Mouse (Mus musculus): ENCODE data around the gene Slc22a23. TPM values are rescaled to one million over a fixed set of nuclear protein-coding genes. Genes with fewer than 3 reads are reported as not detected.

The Slc22a23 gene
- total and polyA plus RNA-seq, 3 experiments = 0.47 to 1.3 (median 0.85) TPM

DNA sequence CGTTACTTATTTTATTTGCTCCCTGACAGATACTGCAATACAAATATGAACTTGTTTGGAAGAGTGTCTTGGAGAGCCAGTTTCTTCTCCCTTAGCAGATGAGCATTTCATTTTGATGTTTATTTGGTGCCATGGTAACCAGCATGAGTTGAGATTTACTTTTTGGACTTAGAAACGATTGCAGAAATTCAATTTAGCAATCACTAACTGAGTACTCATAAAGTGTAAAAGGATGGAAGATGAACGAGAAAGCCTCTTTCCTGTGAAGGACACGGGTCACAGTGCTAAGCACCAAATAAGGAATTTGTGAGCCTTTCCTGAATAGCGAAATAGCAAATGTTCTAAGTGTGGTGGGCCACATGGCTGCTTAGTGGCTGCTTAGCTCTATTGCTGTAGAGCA is 79.4 kb downstream of the Slc22a23 start:
- dilution Hi-C loops (cut with MboI; ENCODE audit: extremely low pct_ligation_motif_present, extremely low pct_unique_long_range_greater_than_20kb, low sequenced_read_pairs) (no loop called here), in situ Hi-C loops (cut with MboI; ENCODE audit: low pct_ligation_motif_present, low pct_unique_long_range_greater_than_20kb, low sequenced_read_pairs) (no loop called here)
- Histone ChIP-seq H3K9me3 (replicated peaks; ENCODE audit: low read length) (no peaks in the 10 kb centered on the region), H3K79me2 (replicated peaks; ENCODE audit: control insufficient read depth, extremely low read depth, insufficient read depth, poor library complexity, severe bottlenecking) (no peaks in the 10 kb centered on the region), H3K27me3 (replicated peaks) (no peaks in the 10 kb centered on the region), H3K36me3 (replicated peaks in 1 of 2; ENCODE audit: control insufficient read depth in 1 of 2, insufficient read depth in 1 of 2, low read length in 1 of 2) (no peaks in the 10 kb centered on the region), H3K27ac (ENCODE audit: insufficient read depth, low read depth) (no peak overlapping the region), H3K4me2 (ENCODE audit: insufficient read depth, low read depth, poor library complexity, severe bottlenecking) (no peak overlapping the region), H3K4me1 (ENCODE audit: control insufficient read depth in 1 of 2, insufficient read depth in 2 of 2) (peaks cover 0 to 4% of the 10 kb centered on the region in 2 experiments; a peak in 1 of 4 replicates), H3K4me3 (replicated peaks in 1 of 3; ENCODE audit: low read depth in 2 of 3, low read length in 2 of 3, poor library complexity in 1 of 3) (no peak overlapping the region), H3K9ac (ENCODE audit: insufficient read depth, low read depth) (no peak overlapping the region)
- TF ChIP-seq IRF4 (IDR thresholded peaks at IDR 0.05; ENCODE audit: low read depth, low read length) (no peak), POLR2AphosphoS2 (IDR thresholded peaks at IDR 0.05; ENCODE audit: low read depth, low read length) (no peak), CHD2 (IDR thresholded peaks at IDR 0.05; ENCODE audit: low read length) (no peak), ZMIZ1 (IDR thresholded peaks at IDR 0.05; ENCODE audit: low read depth, low read length) (no peak), KAT2A (IDR thresholded peaks at IDR 0.05; ENCODE audit: insufficient replicate concordance, low read length) (no peak), NELFE (IDR thresholded peaks at IDR 0.05; ENCODE audit: low read depth, low read length) (no peak), ZNF384 (IDR thresholded peaks at IDR 0.05; ENCODE audit: low read depth, low read length) (no peak), ZC3H11A (IDR thresholded peaks at IDR 0.05; ENCODE audit: low read depth, low read length) (no peak), SMC3 (IDR thresholded peaks at IDR 0.05; ENCODE audit: low read depth, low read length) (no peak), BHLHE40 (IDR thresholded peaks at IDR 0.05; ENCODE audit: low read depth, low read length) (no peak), ETS1 (conservative IDR thresholded peaks at IDR 0.05; ENCODE audit: low read depth, low read length) (no peak), HCFC1 (IDR thresholded peaks at IDR 0.05; ENCODE audit: low read depth, low read length) (no peak)
- DNase-seq (ENCODE audit: extremely low read depth) = no peak

- Histone ChIP-seq H3K79me2 (replicated peaks; ENCODE audit: control insufficient read depth, extremely low read depth, insufficient read depth, poor library complexity, severe bottlenecking) (no peaks in the 10 kb centered on the region), H3K4me2 (ENCODE audit: insufficient read depth, low read depth, poor library complexity, severe bottlenecking) (no peak overlapping the region), H3K9me3 (replicated peaks; ENCODE audit: low read length) (no peaks in the 10 kb centered on the region), H3K27me3 (replicated peaks) (no peaks in the 10 kb centered on the region), H3K9ac (ENCODE audit: insufficient read depth, low read depth) (no peak overlapping the region), H3K27ac (ENCODE audit: insufficient read depth, low read depth) (no peak overlapping the region), H3K36me3 (replicated peaks in 1 of 2; ENCODE audit: control insufficient read depth in 1 of 2, insufficient read depth in 1 of 2, low read length in 1 of 2) (no peaks in the 10 kb centered on the region), H3K4me3 (replicated peaks in 1 of 3; ENCODE audit: low read depth in 2 of 3, low read length in 2 of 3, poor library complexity in 1 of 3) (no peak overlapping the region), H3K4me1 (ENCODE audit: control insufficient read depth in 1 of 2, insufficient read depth in 2 of 2) (peaks cover 0 to 4% of the 10 kb centered on the region in 2 experiments; a peak in 1 of 4 replicates)
- DNase-seq (ENCODE audit: extremely low read depth) = no peak
- dilution Hi-C loops (cut with MboI; ENCODE audit: extremely low pct_ligation_motif_present, extremely low pct_unique_long_range_greater_than_20kb, low sequenced_read_pairs) = no loop called here
- TF ChIP-seq UBTF (IDR thresholded peaks at IDR 0.05; ENCODE audit: low read depth, low read length) (no peak), MXI1 (IDR thresholded peaks at IDR 0.05; ENCODE audit: low read depth, low read length) (no peak), USF2 (conservative IDR thresholded peaks at IDR 0.05; ENCODE audit: low read depth, low read length) (no peak), MAX (IDR thresholded peaks at IDR 0.05; ENCODE audit: low read length) (no peak), RAD21 (IDR thresholded peaks at IDR 0.05; ENCODE audit: low read depth, low read length) (no peak), TCF12 (IDR thresholded peaks at IDR 0.05; ENCODE audit: low read depth, low read length) (no peak), RCOR1 (conservative IDR thresholded peaks at IDR 0.05; ENCODE audit: low read depth, low read length) (no peak), JUND (conservative IDR thresholded peaks at IDR 0.05; ENCODE audit: low read depth, low read length) (no peak), POLR2AphosphoS2 (IDR thresholded peaks at IDR 0.05; ENCODE audit: low read depth, low read length) (no peak), PAX5 (IDR thresholded peaks at IDR 0.05; ENCODE audit: low read length) (no peak), CHD2 (IDR thresholded peaks at IDR 0.05; ENCODE audit: low read length) (no peak), SIN3A (IDR thresholded peaks at IDR 0.05; ENCODE audit: low read length) (no peak), ELF1 (IDR thresholded peaks at IDR 0.05; ENCODE audit: low read depth, low read length) (no peak), ZC3H11A (IDR thresholded peaks at IDR 0.05; ENCODE audit: low read depth, low read length) (no peak), GABPA (IDR thresholded peaks at IDR 0.05; ENCODE audit: insufficient replicate concordance, low read depth, low read length) (no peak), JUN (IDR thresholded peaks at IDR 0.05; ENCODE audit: insufficient read depth, low read depth, low read length) (no peak), MYC (IDR thresholded peaks at IDR 0.05; ENCODE audit: low read depth, low read length) (no peak)
- in situ Hi-C loops (cut with MboI; ENCODE audit: low pct_ligation_motif_present, low pct_unique_long_range_greater_than_20kb, low sequenced_read_pairs) = no loop called here
Observed at GRCm38 (mm10) chr13:34265022-34265565, 79.9 kb downstream of the Slc22a23 start.
